Mouse (Mus musculus) layer of hippocampus, postnatal 36 days (tissue): Measurements from ENCODE around the gene Hoxc6. TPM values are rescaled to one million over a fixed set of nuclear protein-coding genes. Genes with fewer than 3 reads are reported as not detected.

Experiments used
- DNase-seq, 2 experiments: peaks; one replicate each; pipeline ENCODE4 v3.0.0; 2022
- total RNA-seq, 2 experiments: library from RNA; stranded (reverse); gene quantifications; 2 replicates each; pipeline ENCODE4 v1.2.3; 2021

Gene Hoxc6
- total RNA-seq: not detected

- no peak for DNase-seq
These were observed at the start of gene Hoxc6 for GRCm38 (mm10) chr15:102997939-102998355. Hoxc6 (plus strand) TSS chr15:102998257.

GRCm38 (mm10) chr15:102948842-102949241 is 49.2 kb upstream of the Hoxc6 start:
- no peak for DNase-seq

GRCm38 (mm10) chr15:102949696-102950095 is 48.4 kb upstream of the Hoxc6 start:
- no peak for DNase-seq

- no peak for DNase-seq
These were observed 47.2 kb upstream of the Hoxc6 start for GRCm38 (mm10) chr15:102950877-102951276.

GRCm38 (mm10) chr15:102953561-102953960 is 44.5 kb upstream of the Hoxc6 start:
- no peak for DNase-seq

- no peak for DNase-seq
These were observed 43.7 kb upstream of the Hoxc6 start, which contains the start of gene Hoxc11 for GRCm38 (mm10) chr15:102954192-102955006. Hoxc11 (plus strand) TSS chr15:102954427.

GRCm38 (mm10) chr15:102955007-102955382 is 43.1 kb upstream of the Hoxc6 start:
- DNase-seq: no peak

GRCm38 (mm10) chr15:102955833-102956640 is 42.0 kb upstream of the Hoxc6 start:
- no peak for DNase-seq

- no peak for DNase-seq
These were observed 41.2 kb upstream of the Hoxc6 start for GRCm38 (mm10) chr15:102956906-102957305.

GRCm38 (mm10) chr15:102959663-102960191 is 38.3 kb upstream of the Hoxc6 start:
- DNase-seq: no peak

GRCm38 (mm10) chr15:102961728-102962127 is 36.3 kb upstream of the Hoxc6 start:
- DNase-seq: no peak

- no peak for DNase-seq
These were observed 35.6 kb upstream of the Hoxc6 start for GRCm38 (mm10) chr15:102962492-102962891.

- no peak for DNase-seq
These were observed 34.8 kb upstream of the Hoxc6 start for GRCm38 (mm10) chr15:102963259-102963658.

GRCm38 (mm10) chr15:102963671-102964640 is 34.1 kb upstream of the Hoxc6 start:
- DNase-seq: no peak

GRCm38 (mm10) chr15:102965003-102965891 is 32.8 kb upstream of the Hoxc6 start:
- DNase-seq: no peak

- DNase-seq: no peak
These were observed 31.9 kb upstream of the Hoxc6 start for GRCm38 (mm10) chr15:102965892-102966775.

GRCm38 (mm10) chr15:102966776-102967311 is 31.2 kb upstream of the Hoxc6 start, which contains the start of gene Hoxc10:
Hoxc10 (plus strand) TSS chr15:102966796.
- no peak for DNase-seq

GRCm38 (mm10) chr15:102967312-102967510 is 30.8 kb upstream of the Hoxc6 start, which contains the start of gene Hoxc5:
Hoxc5 (plus strand) TSS chr15:102967443.
- DNase-seq: no peak

- no peak for DNase-seq
These were observed 30.3 kb upstream of the Hoxc6 start for GRCm38 (mm10) chr15:102967511-102968397.
